Mouse (Mus musculus) small intestine, adult 2 months (tissue): ENCODE data around the gene Timm8a2.

Source experiments
- CTCF ChIP-seq: fragments of 200-500 bp; IDR thresholded peaks from 2 replicates; pipeline ENCODE4 v1.5.1; 2012; ENCODE audit warnings: low read depth, mild to moderate bottlenecking, control low read depth, inconsistent platforms, low read length, moderate library complexity, mixed read lengths; ENCODE audit not compliant: insufficient replicate concordance, insufficient read length; ENCODE audit errors: extremely low read depth
- POLR2A ChIP-seq: fragments of 200-500 bp; IDR thresholded peaks from 2 replicates; pipeline ENCODE4 v1.6.1; 2012; ENCODE audit warnings: low read depth, mild to moderate bottlenecking, control low read depth, inconsistent platforms, low read length, moderate library complexity

DNA sequence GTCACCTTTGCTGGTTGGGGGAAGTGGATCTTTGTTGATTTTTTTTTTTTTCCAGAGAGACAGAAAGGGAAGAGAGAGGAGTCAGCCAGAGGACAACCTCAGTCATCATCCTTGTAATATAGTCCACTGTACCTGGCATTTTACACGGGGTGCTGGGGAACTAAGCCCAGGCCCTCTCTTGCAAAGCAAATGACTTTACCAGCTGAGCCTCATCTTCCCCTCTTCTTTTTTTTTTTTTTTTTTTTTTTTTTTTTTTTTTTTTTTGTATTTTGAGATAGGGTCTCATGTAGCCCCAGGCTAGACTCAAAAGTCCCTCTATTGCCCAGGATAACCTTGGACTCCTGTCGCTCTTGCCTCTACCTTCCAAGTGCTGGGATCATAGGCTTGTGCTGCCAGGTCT is 15.1 kb upstream of the Timm8a2 start:
- no peak for TF ChIP-seq POLR2A
- no peak for TF ChIP-seq CTCF
